Mouse (Mus musculus): ENCODE measurements around the gene Lbhd2. TPM values are rescaled to one million over a fixed set of nuclear protein-coding genes. Genes with fewer than 3 reads are reported as not detected.
A peak's percentile ranks its signal among the peaks of the same experiment; 100 is the strongest.

The Lbhd2 gene
- total and polyA plus RNA-seq, 2 experiments from 2014 or later, result 6.4 to 18.2 TPM

GRCm38 (mm10) chr12:111371905-111372304 is 34.7 kb upstream of the Lbhd2 start:
- WGBS, result 89% methylated on average over 7 of the region's 7 CpGs
- H3K27me3 ChIP-seq (ENCODE audit: insufficient read depth, low read length), result no peaks in the 10 kb centered on the region
- no peaks in the 10 kb centered on the region for H3K9me3 ChIP-seq (ENCODE audit: low read length)
- no peak for ATAC-seq (ENCODE audit: low FRiP score)
- H3K9ac ChIP-seq (replicated peaks; ENCODE audit: low read length, poor library complexity, severe bottlenecking), result no peak overlapping the region
- no peaks in the 10 kb centered on the region for H3K36me3 ChIP-seq (ENCODE audit: insufficient read depth, low read length)
- no peak for TF ChIP-seq CTCF (IDR thresholded peaks at IDR 0.05)
- H3K4me2 ChIP-seq (ENCODE audit: low read depth, low read length, poor library complexity, severe bottlenecking), result no peak overlapping the region
- no peak for DNase-seq (ENCODE audit: low spot score)
- H3K27ac ChIP-seq (ENCODE audit: low read depth, low read length), result no peak overlapping the region
- peaks cover 8% of the 10 kb centered on the region; the same call in 1 of the 2 replicates for H3K4me1 ChIP-seq (ENCODE audit: insufficient read depth, low read length)
- no peak overlapping the region for H3K4me3 ChIP-seq (ENCODE audit: low read depth, low read length)

GRCm38 (mm10) chr12:111373411-111373810 is 33.2 kb upstream of the Lbhd2 start:
- no peak for DNase-seq (ENCODE audit: low spot score)
- ATAC-seq (ENCODE audit: low FRiP score), result no peak
- peaks cover 7% of the 10 kb centered on the region; the same call in 1 of the 2 replicates for H3K4me1 ChIP-seq (ENCODE audit: insufficient read depth, low read length)
- no peak overlapping the region for H3K9ac ChIP-seq (replicated peaks; ENCODE audit: low read length, poor library complexity, severe bottlenecking)
- 85% methylated on average over 6 of the region's 6 CpGs for WGBS
- no peaks in the 10 kb centered on the region for H3K36me3 ChIP-seq (ENCODE audit: insufficient read depth, low read length)
- no peak for TF ChIP-seq CTCF (IDR thresholded peaks at IDR 0.05)
- H3K4me3 ChIP-seq (ENCODE audit: low read depth, low read length), result no peak overlapping the region
- no peak overlapping the region for H3K27ac ChIP-seq (ENCODE audit: low read depth, low read length)
- H3K27me3 ChIP-seq (ENCODE audit: insufficient read depth, low read length), result no peaks in the 10 kb centered on the region
- H3K4me2 ChIP-seq (ENCODE audit: low read depth, low read length, poor library complexity, severe bottlenecking), result no peak overlapping the region
- H3K9me3 ChIP-seq (ENCODE audit: low read length), result no peaks in the 10 kb centered on the region

- H3K9ac ChIP-seq (replicated peaks; ENCODE audit: low read length, poor library complexity, severe bottlenecking), result no peak overlapping the region
- no peaks in the 10 kb centered on the region for H3K36me3 ChIP-seq (ENCODE audit: insufficient read depth, low read length)
- H3K4me1 ChIP-seq (ENCODE audit: insufficient read depth, low read length), result peaks cover 5% of the 10 kb centered on the region; the same call in 1 of the 2 replicates
- no peak overlapping the region for H3K4me3 ChIP-seq (ENCODE audit: low read depth, low read length)
- ATAC-seq (ENCODE audit: low FRiP score) (no peak), DNase-seq (ENCODE audit: low spot score) (no peak)
- H3K4me2 ChIP-seq (ENCODE audit: low read depth, low read length, poor library complexity, severe bottlenecking), result peak overlapping the region; percentile 88; the same call in 1 of the 2 replicates
- no peaks in the 10 kb centered on the region for H3K27me3 ChIP-seq (ENCODE audit: insufficient read depth, low read length)
- no peak overlapping the region for H3K27ac ChIP-seq (ENCODE audit: low read depth, low read length)
- no peaks in the 10 kb centered on the region for H3K9me3 ChIP-seq (ENCODE audit: low read length)
- no peak for TF ChIP-seq CTCF (IDR thresholded peaks at IDR 0.05)
- 73% methylated on average over 10 of the region's 10 CpGs for WGBS
These were observed 31.9 kb upstream of the Lbhd2 start for GRCm38 (mm10) chr12:111374727-111375126.

GRCm38 (mm10) chr12:111375559-111375958 is 31.1 kb upstream of the Lbhd2 start:
- Histone ChIP-seq H3K4me3 (ENCODE audit: low read depth, low read length) (peak overlapping the region; percentile 75), H3K27ac (ENCODE audit: low read depth, low read length) (peak overlapping the region; percentile 39; the same call in 1 of the 2 replicates), H3K9ac (replicated peaks; ENCODE audit: low read length, poor library complexity, severe bottlenecking) (peak overlapping the region; percentile 97), H3K4me2 (ENCODE audit: low read depth, low read length, poor library complexity, severe bottlenecking) (peak overlapping the region; percentile 88), H3K9me3 (ENCODE audit: low read length) (no peaks in the 10 kb centered on the region), H3K27me3 (ENCODE audit: insufficient read depth, low read length) (no peaks in the 10 kb centered on the region), H3K4me1 (ENCODE audit: insufficient read depth, low read length) (peaks cover 5% of the 10 kb centered on the region; the same call in 1 of the 2 replicates), H3K36me3 (ENCODE audit: insufficient read depth, low read length) (no peaks in the 10 kb centered on the region)
- DNase-seq (ENCODE audit: low spot score) (no peak), ATAC-seq (ENCODE audit: low FRiP score) (no peak)
- TF ChIP-seq CTCF (IDR thresholded peaks at IDR 0.05), result no peak
- 69% methylated on average over 12 of the region's 12 CpGs for WGBS

- no peak for DNase-seq (ENCODE audit: low spot score)
These were observed 30.6 kb upstream of the Lbhd2 start for GRCm38 (mm10) chr12:111376053-111376452.

GRCm38 (mm10) chr12:111376826-111377331 is 29.7 kb upstream of the Lbhd2 start:
- Histone ChIP-seq H3K27ac (ENCODE audit: low read depth, low read length) (peak overlapping the region; percentile 89), H3K4me2 (ENCODE audit: low read depth, low read length, poor library complexity, severe bottlenecking) (peak overlapping the region; percentile 88), H3K9ac (replicated peaks; ENCODE audit: low read length, poor library complexity, severe bottlenecking) (peak overlapping the region; percentile 97), H3K4me1 (ENCODE audit: insufficient read depth, low read length) (peaks cover 5% of the 10 kb centered on the region; the same call in 1 of the 2 replicates), H3K9me3 (ENCODE audit: low read length) (no peaks in the 10 kb centered on the region), H3K27me3 (ENCODE audit: insufficient read depth, low read length) (no peaks in the 10 kb centered on the region), H3K4me3 (ENCODE audit: low read depth, low read length) (peak overlapping the region; percentile 75), H3K36me3 (ENCODE audit: insufficient read depth, low read length) (no peaks in the 10 kb centered on the region)
- DNase-seq (ENCODE audit: low spot score), result peak; percentile 21
- TF ChIP-seq CTCF (IDR thresholded peaks at IDR 0.05), result no peak
- peak; percentile 27 for ATAC-seq (ENCODE audit: low FRiP score)
- WGBS, result 0% methylated on average over 31 of the region's 49 CpGs

More at GRCm38 (mm10) chr12:111376053-111376452, 30.6 kb upstream of the Lbhd2 start:
- peak overlapping the region; percentile 97 for H3K9ac ChIP-seq (replicated peaks; ENCODE audit: low read length, poor library complexity, severe bottlenecking)
- H3K9me3 ChIP-seq (ENCODE audit: low read length), result no peaks in the 10 kb centered on the region
- peaks cover 5% of the 10 kb centered on the region; the same call in 1 of the 2 replicates for H3K4me1 ChIP-seq (ENCODE audit: insufficient read depth, low read length)
- H3K27ac ChIP-seq (ENCODE audit: low read depth, low read length), result peak overlapping the region; percentile 39; the same call in 1 of the 2 replicates
- ATAC-seq (ENCODE audit: low FRiP score), result no peak
- WGBS, result 30% methylated on average over 6 of the region's 6 CpGs
- no peak for TF ChIP-seq CTCF (IDR thresholded peaks at IDR 0.05)
- peak overlapping the region; percentile 75 for H3K4me3 ChIP-seq (ENCODE audit: low read depth, low read length)
- no peaks in the 10 kb centered on the region for H3K36me3 ChIP-seq (ENCODE audit: insufficient read depth, low read length)
- H3K27me3 ChIP-seq (ENCODE audit: insufficient read depth, low read length), result no peaks in the 10 kb centered on the region
- H3K4me2 ChIP-seq (ENCODE audit: low read depth, low read length, poor library complexity, severe bottlenecking), result peak overlapping the region; percentile 88

Data from midbrain, postnatal 0 days (tissue).